Mouse (Mus musculus): ENCODE data around the gene Nmrk1. TPM values are rescaled to one million over a fixed set of nuclear protein-coding genes. Genes with fewer than 3 reads are reported as not detected.

Nmrk1 gene
- total RNA-seq, 4 experiments from 2014 or later = 8.0 to 11.0 (median 10.7) TPM

- no peak for DNase-seq (ENCODE audit: low spot score in 2 of 2)
Observed at GRCm38 (mm10) chr19:18650473-18650872, 18.7 kb downstream of the Nmrk1 start.

- no peak for DNase-seq (ENCODE audit: low spot score in 2 of 2)
Observed at GRCm38 (mm10) chr19:18652592-18652991, 20.8 kb downstream of the Nmrk1 start.

- DNase-seq (ENCODE audit: low spot score in 2 of 2) = no peak
Observed at GRCm38 (mm10) chr19:18653058-18653457, 21.3 kb downstream of the Nmrk1 start.

- DNase-seq (ENCODE audit: low spot score in 2 of 2) = no peak
Observed at GRCm38 (mm10) chr19:18654330-18654729, 22.6 kb downstream of the Nmrk1 start.

- DNase-seq (ENCODE audit: low spot score in 2 of 2) = no peak
Observed at GRCm38 (mm10) chr19:18654984-18655383, 23.2 kb downstream of the Nmrk1 start.

- no peak for DNase-seq (ENCODE audit: low spot score in 2 of 2)
Observed at GRCm38 (mm10) chr19:18655999-18656398, 24.2 kb downstream of the Nmrk1 start.

- no peak for DNase-seq (ENCODE audit: low spot score in 2 of 2)
Observed at GRCm38 (mm10) chr19:18658473-18658872, 26.7 kb downstream of the Nmrk1 start.

GRCm38 (mm10) chr19:18659349-18659748 is 27.6 kb downstream of the Nmrk1 start:
- no peak for DNase-seq (ENCODE audit: low spot score in 2 of 2)

- DNase-seq (ENCODE audit: low spot score in 2 of 2) = no peak
Observed at GRCm38 (mm10) chr19:18660466-18660865, 28.7 kb downstream of the Nmrk1 start.

GRCm38 (mm10) chr19:18661683-18662082 is 29.9 kb downstream of the Nmrk1 start:
- DNase-seq (ENCODE audit: low spot score in 2 of 2) = no peak

- no peak for DNase-seq (ENCODE audit: low spot score in 2 of 2)
Observed at GRCm38 (mm10) chr19:18663904-18664303, 32.2 kb downstream of the Nmrk1 start.

- DNase-seq (ENCODE audit: low spot score in 2 of 2) = no peak
Observed at GRCm38 (mm10) chr19:18666966-18667365, 35.2 kb downstream of the Nmrk1 start.

GRCm38 (mm10) chr19:18669551-18669950 is 37.8 kb downstream of the Nmrk1 start:
- no peak for DNase-seq (ENCODE audit: low spot score in 2 of 2)

- peak; percentile 97 to 98 for DNase-seq (ENCODE audit: low spot score in 2 of 2)
Observed at GRCm38 (mm10) chr19:18670608-18671007, 38.9 kb downstream of the Nmrk1 start, which contains the start of gene Carnmt1. TSS of gene Carnmt1 (plus strand) at chr19:18670764.

- DNase-seq (ENCODE audit: low spot score in 2 of 2) = peak; percentile 20 to 26
Observed at GRCm38 (mm10) chr19:18671056-18671741, 39.4 kb downstream of the Nmrk1 start.

GRCm38 (mm10) chr19:18672498-18672897 is 40.7 kb downstream of the Nmrk1 start:
- no peak for DNase-seq (ENCODE audit: low spot score in 2 of 2)

GRCm38 (mm10) chr19:18673116-18673515 is 41.4 kb downstream of the Nmrk1 start:
- DNase-seq (ENCODE audit: low spot score in 2 of 2) = no peak

- no peak for DNase-seq (ENCODE audit: low spot score in 2 of 2)
Observed at GRCm38 (mm10) chr19:18682142-18682541, 50.4 kb downstream of the Nmrk1 start.

GRCm38 (mm10) chr19:18687556-18687955 is 55.8 kb downstream of the Nmrk1 start:
- DNase-seq (ENCODE audit: low spot score in 2 of 2) = no peak

GRCm38 (mm10) chr19:18692176-18692575 is 60.4 kb downstream of the Nmrk1 start:
- DNase-seq (ENCODE audit: low spot score in 2 of 2) = no peak

GRCm38 (mm10) chr19:18692768-18693167 is 61.0 kb downstream of the Nmrk1 start:
- DNase-seq (ENCODE audit: low spot score in 2 of 2) = no peak

GRCm38 (mm10) chr19:18695116-18695515 is 63.4 kb downstream of the Nmrk1 start:
- DNase-seq (ENCODE audit: low spot score in 2 of 2) = no peak

- DNase-seq (ENCODE audit: low spot score in 2 of 2) = no peak
Observed at GRCm38 (mm10) chr19:18695552-18695951, 63.8 kb downstream of the Nmrk1 start.
